19 mouse cellular contexts compared by ENCODE assay signal in genomic region chr5:125073335-125073734, GRCm38 (mm10).
DNase-seq lines count a peak whose midpoint lies in the region; ATAC-seq and TF ChIP-seq lines count a peak whose summit lies in the region.
"Had no signal": no experiment of that assay in that cellular context is flagged by ENCODE, and none has a peak within 500 bp of the region (broad histone marks: within the 10 kb centered on the region; RNA-seq: fewer than 3 reads in every experiment).

No protein-coding gene starts in this region.

- ATAC-seq in stomach, postnatal 0 days (ENCODE audit: low FRiP score, low TSS enrichment), result no peak
- no peak for ATAC-seq in frontal cortex, adult (ENCODE audit: low TSS enrichment)
- ATAC-seq: forebrain, postnatal 0 days had no signal

- TF ChIP-seq CTCF in gastrocnemius, adult 2 months (IDR thresholded peaks at IDR 0.05), result no peak
- TF ChIP-seq CTCF in layer of hippocampus, adult 2 months (conservative IDR thresholded peaks at IDR 0.05), result no peak
- TF ChIP-seq CTCF in embryonic fibroblast, embryonic 13.5 days (IDR thresholded peaks at IDR 0.05; ENCODE audit: borderline replicate concordance, insufficient read depth, low read length), result no peak
- no peak for TF ChIP-seq CTCF in stomach, postnatal 0 days (IDR thresholded peaks at IDR 0.05; ENCODE audit: low read depth)

- peak; percentile 54 for DNase-seq in gastrocnemius, adult 2 months
- no peak for DNase-seq in gastrocnemius, postnatal 36 days
- no peak for DNase-seq in layer of hippocampus, adult 2 months (ENCODE audit: low spot score in 2 of 2)
- no peak for DNase-seq in layer of hippocampus, adult 9-11 months
- no peak for DNase-seq in stomach, postnatal 0 days (ENCODE audit: low spot score)
- DNase-seq: adrenal gland, postnatal 10 days; cerebellum, adult 11 months; cerebellum, adult 8-10 months; cerebellum, postnatal 14 days; embryo, embryonic 11 days; forebrain, postnatal 0 days; heart, adult 2 months; heart, postnatal 10 days; heart, postnatal 4 days had no signal

- intact Hi-C loops in gastrocnemius, adult 2 months (cut with DNase I), result no loop called here
- intact Hi-C loops in gastrocnemius, postnatal 36 days (cut with DNase I), result no loop called here

- H3K4me3 ChIP-seq in gastrocnemius, adult 2 months, result no peak overlapping the region
- H3K4me3 ChIP-seq in layer of hippocampus, adult 2 months, result no peak overlapping the region
- H3K4me3 ChIP-seq in embryonic fibroblast, embryonic 13.5 days (ENCODE audit: insufficient read depth, low read length), result no peak overlapping the region
- no peak overlapping the region for H3K4me3 ChIP-seq in stomach, postnatal 0 days (ENCODE audit: low read depth, low read length)
- H3K4me3 ChIP-seq: embryonic facial prominence, embryonic 15.5 days; forebrain, embryonic 12.5 days; heart, adult 2 months had no signal

- 87% methylated on average over 4 of the region's 4 CpGs for WGBS in stomach, postnatal 0 days

- TF ChIP-seq EP300 in stomach, postnatal 0 days (optimal IDR thresholded peaks at IDR 0.05), result no peak

- H3K4me2 ChIP-seq in stomach, postnatal 0 days (replicated peaks; ENCODE audit: low read depth), result no peak overlapping the region
- H3K4me2 ChIP-seq: embryonic facial prominence, embryonic 15.5 days; forebrain, embryonic 12.5 days; hindbrain, embryonic 14.5 days had no signal

- peaks cover 42% of the 10 kb centered on the region for H3K4me1 ChIP-seq in embryonic fibroblast, embryonic 13.5 days (ENCODE audit: control insufficient read depth, insufficient read depth, low read length)
- H3K4me1 ChIP-seq in stomach, postnatal 0 days (replicated peaks; ENCODE audit: control insufficient read depth, insufficient read depth), result peaks cover 15% of the 10 kb centered on the region

- H3K36me3 ChIP-seq in stomach, postnatal 0 days (ENCODE audit: control insufficient read depth, insufficient read depth, low read length), result peaks cover 5% of the 10 kb centered on the region

- H3K9me3 ChIP-seq in stomach, postnatal 0 days (ENCODE audit: control insufficient read depth, low read length), result no peaks in the 10 kb centered on the region
- H3K9me3 ChIP-seq: embryonic facial prominence, embryonic 15.5 days; forebrain, embryonic 12.5 days had no signal

- H3K27ac ChIP-seq in gastrocnemius, adult 2 months, result peak overlapping the region; percentile 78
- peak overlapping the region; percentile 43; the same call in 1 of the 2 replicates for H3K27ac ChIP-seq in layer of hippocampus, adult 2 months
- peak overlapping the region; percentile 91; the same call in 1 of the 2 replicates for H3K27ac ChIP-seq in embryonic fibroblast, embryonic 13.5 days (ENCODE audit: insufficient read depth, low read length)
- H3K27ac ChIP-seq in stomach, postnatal 0 days (replicated peaks), result peak overlapping the region; percentile 30; the same call in 1 of the 2 replicates
- H3K27ac ChIP-seq: forebrain, embryonic 12.5 days; heart, adult 2 months; hindbrain, embryonic 14.5 days had no signal

- no peak overlapping the region for H3K9ac ChIP-seq in stomach, postnatal 0 days (ENCODE audit: low read length)
- H3K9ac ChIP-seq: embryonic facial prominence, embryonic 15.5 days; forebrain, embryonic 12.5 days; forebrain, postnatal 0 days; hindbrain, embryonic 14.5 days had no signal

- no peak for TF ChIP-seq POLR2A in embryonic fibroblast, embryonic 13.5 days (IDR thresholded peaks at IDR 0.05; ENCODE audit: low read depth, low read length)

- H3K27me3 ChIP-seq in stomach, postnatal 0 days (ENCODE audit: control insufficient read depth, insufficient read depth, low read length), result no peaks in the 10 kb centered on the region
- H3K27me3 ChIP-seq: embryonic facial prominence, embryonic 15.5 days; forebrain, embryonic 12.5 days had no signal

Comparison
In these comparisons a context has a peak if more than half of its experiments do, and no peak if none do; other contexts are left out.
1. H3K27ac ChIP-seq: peak in every context shown above with its lines; median percentile 91 in embryonic fibroblast, embryonic 13.5 days; 78 in gastrocnemius, adult 2 months; 43 in layer of hippocampus, adult 2 months; 30 in stomach, postnatal 0 days.